Mouse (Mus musculus): ENCODE results near the gene Vezf1.

Gene Vezf1

GRCm38 (mm10) chr11:88099599-88100023 lies 31.5 kb downstream of the Vezf1 start:
- peak; percentile 41 for DNase-seq

DNA sequence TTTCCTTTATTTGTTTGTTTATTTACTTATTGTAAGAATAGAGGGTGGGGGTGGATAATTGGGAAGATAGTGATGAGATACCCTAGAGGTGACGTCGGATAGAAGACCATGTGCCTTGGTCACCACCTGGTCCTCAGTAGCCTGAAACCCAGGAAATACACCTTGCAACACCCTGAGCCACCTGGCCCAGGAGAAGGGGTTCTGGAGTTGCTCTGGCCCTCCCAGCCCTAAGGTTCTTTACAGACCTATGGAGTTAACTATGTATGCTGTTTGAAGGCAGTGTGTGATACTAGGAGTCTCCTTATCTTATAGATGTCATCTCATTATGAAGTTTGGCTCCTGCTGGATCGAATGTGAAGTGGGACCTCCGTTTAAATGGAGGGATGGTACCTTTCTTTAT lies 32.1 kb downstream of the Vezf1 start:
- DNase-seq = no peak

DNA sequence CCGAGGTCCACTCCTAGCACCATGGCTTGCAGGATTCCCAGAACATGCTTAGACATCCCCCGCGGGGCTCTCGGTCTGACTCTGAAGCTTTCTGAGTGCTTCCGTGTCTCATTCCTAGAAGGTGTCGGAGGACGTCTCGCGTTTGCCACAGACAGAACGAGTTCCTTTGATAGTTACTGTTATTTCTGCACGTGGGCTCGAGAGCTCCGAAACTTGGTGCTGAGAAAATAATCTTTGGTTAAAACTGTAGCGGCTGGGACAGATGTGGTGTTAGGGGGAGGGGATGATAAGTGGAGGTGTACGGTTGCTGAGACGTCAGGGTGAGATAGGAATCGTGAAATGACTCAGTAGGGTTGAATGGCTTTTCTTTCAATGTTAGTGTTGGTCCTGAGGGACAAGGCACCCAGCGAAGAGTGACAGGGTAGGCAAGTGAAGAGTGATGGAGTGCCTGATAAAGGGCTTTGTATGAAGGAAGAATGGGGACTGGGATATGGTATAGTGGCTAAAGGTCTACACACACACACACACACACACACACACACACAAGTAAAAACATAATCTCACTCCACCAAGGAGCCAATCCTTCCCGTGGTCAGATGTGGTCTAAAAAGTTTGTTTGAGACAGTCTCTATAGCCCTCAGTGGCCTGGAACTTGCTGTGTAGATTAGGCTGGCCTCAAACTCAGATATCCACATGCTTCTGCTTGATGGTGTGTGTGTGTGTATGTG lies 35.3 kb downstream of the Vezf1 start:
- DNase-seq = no peak

- DNase-seq = no peak
Measured at GRCm38 (mm10) chr11:88105494-88106291, 37.6 kb downstream of the Vezf1 start.

DNA sequence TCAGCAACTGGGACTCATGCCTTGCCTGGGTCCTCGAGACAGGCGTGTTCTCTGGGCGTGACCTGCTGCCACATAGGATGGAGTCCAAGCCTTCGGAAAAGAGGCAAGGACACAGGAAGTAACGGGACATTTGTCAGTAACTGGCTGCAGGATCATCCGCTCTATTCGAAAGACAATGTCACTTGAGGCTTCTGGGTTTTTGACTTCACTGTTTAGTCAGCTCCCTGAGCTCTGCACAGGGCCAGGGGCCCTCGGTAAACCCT lies 38.1 kb downstream of the Vezf1 start:
- no peak for DNase-seq

- no peak for DNase-seq
Measured at GRCm38 (mm10) chr11:88107365-88107764, 39.3 kb downstream of the Vezf1 start.

DNA sequence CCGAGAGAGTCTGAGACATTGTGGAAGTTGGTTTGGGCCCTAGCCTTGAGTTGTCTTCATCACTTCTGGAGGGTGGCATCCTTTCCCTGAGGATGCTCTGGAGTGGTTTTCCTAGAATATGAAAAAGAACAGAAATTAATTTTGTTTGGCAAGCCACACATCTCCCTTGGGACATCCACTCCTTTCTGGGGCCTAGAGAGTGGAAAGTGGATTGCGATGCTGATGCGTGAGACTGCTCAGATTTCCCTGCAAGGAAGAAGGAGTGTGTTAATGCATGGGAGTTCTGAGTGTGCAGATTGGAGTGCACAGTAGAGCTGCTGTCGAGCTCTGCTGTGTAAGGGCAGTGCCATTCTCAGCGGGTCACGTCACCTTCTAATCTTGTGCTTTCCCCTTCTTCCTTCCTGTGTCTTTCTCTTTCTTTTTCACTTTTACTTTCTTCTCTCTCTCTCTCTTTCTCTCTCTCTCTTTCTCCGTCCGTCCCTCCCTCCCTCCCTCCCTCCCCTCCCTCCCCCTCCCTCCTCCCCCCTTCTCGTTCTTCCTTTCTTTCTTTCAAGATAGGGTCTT lies 42.0 kb downstream of the Vezf1 start:
- no peak for DNase-seq

DNA sequence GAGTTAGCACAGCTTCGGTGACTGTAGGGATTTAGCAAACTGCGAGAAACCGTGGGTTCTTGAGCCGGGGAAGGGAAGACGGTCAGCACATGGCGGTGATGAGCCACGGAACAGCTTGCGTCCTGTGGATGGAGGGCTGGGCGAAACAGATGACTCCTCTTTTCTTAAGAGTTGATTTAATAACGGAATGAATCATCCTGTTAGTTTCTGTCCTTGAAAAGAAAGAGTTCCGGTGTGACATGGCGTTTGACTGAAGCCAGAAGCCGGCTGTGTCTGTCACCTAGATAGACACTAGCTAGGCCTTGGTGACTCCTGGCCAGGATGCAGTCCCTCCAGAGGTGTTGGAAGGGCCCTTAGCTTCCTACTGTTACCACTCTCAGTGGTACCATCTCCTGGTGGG lies 44.0 kb downstream of the Vezf1 start:
- DNase-seq = no peak

- no peak for DNase-seq
Measured at GRCm38 (mm10) chr11:88112677-88113333, 44.7 kb downstream of the Vezf1 start.

DNA sequence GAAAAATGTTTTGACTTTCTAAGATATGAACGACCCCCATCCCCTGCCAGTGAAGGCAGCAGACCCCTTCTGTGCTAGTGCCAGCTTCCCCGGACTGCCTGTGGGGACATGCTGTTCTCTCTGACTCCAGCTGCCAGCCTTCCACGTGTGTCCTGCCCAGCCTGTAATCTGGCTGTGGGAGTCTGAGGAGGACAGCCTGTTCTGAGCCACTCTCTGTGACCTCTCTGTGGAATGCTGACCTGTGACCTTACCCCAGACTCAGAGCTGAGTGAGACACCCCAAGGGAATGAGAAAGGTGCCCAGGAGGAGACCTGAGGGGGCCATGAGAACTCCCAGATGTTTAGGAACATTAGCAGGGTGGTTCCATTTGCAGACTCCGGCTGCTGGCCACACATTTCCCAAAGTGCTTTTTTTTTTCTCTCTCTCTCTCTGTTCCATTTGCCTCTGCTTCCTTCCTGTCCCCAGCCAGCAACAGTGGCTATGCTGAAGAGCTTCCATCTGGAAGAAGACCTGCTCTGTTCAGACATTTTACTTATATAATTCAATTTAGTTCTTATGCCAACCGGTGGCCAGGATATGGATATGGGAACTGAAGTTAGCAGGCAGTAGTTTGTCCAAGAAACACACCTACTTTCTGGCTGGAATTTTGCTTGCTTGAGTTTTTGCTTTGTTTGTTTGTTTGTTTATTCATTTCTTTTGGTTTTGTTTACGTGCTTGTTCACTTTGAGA lies 45.6 kb downstream of the Vezf1 start:
- no peak for DNase-seq

DNA sequence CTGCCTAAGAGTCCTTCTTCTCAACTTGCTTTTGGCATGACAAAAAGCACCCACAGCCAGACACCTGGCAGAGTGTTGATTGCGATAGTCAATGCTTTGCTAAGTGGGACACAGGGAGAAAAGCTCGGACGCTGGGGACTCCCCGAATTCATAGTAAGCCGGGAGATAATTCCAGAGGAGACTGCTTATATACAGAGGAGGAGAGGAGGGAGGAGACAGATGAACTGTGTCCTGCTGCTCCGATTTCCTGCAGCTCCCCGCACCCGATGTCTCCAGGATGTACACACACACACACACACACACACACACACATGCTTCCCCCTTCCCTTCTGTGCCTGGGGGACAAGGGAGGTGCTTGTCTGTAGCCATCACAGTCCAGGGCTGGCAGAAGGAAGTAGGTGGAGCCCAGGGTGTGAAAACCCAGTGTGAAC lies 46.8 kb downstream of the Vezf1 start:
- DNase-seq = no peak

DNA sequence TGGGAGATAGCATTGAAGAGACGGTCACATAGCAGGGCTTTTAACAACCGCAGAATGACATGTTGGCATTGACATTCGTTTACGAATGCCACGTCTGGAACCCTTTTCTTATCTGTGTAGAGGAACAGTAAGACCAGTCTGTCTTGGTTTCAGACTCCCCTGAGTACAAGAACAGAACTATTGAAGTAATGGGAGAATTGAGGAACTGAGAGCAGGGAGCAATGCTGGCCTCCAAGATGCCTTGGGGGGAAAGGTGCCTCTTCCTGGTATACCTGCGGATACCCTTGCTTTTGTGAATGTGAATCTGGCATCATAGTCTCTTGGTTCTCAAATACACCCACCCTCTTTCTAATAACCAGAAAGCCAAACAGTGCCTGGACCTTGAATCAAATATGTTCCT lies 48.5 kb downstream of the Vezf1 start:
- no peak for DNase-seq

GRCm38 (mm10) chr11:88117356-88118090 lies 49.4 kb downstream of the Vezf1 start:
- no peak for DNase-seq

DNA sequence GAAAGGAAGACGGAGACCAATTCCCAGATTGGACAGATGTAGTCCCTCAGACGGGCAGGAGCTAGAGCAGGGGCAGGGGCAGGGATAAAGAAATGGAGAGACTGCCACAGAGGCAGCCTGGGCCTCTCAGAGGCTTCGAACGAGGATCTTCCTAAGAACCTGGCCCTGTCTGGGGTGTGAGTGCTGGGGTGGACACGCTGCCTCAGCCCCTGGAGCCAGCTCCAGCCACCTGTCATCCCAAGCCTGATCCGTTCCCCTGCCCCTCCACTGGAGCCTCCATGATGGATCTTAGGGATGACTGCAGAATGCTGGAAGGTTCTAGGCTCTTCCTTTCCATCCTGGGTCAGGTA lies 50.0 kb downstream of the Vezf1 start:
- no peak for DNase-seq

DNA sequence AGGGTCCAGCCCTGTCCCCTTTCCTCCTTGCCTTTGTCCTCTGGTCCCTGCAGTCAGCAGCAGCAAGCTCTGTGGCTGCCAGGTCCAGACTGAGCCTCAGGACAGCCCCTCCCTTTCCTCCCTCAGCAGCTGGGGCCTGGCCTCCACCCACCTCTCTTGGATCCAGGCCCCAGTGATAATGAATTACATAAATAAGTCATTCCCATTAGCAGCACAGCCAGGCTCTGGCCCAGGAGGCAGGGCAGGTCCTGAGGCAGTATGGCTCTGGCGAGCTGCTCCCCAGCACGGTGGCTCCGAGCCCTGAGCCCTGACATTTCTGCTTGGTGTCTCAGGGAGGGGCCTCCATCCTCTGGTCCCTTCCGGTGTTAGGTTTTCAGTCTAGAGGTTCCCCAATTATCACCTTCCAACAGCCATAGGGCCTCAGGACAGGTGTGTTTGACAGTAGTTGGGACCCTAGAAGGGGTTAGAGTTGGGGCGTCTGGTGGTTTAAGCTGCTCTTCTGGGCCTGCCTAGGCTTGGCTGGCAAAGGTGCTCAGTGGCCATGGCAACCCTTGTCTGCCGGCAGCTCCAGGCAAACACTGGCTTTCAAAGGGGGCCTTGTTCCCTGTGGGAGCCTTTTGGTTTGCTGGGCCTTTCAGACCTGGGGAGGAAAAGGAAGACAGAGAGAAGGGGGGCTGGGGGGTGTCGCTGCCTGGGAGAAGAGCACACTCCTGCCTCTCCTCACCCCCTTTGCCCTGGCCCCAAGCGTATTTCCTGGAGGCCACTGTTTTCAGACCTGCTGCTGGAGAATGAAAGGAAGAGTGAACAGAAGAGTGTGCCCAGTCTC lies 51.0 kb downstream of the Vezf1 start:
- DNase-seq = peak; percentile 75

DNA sequence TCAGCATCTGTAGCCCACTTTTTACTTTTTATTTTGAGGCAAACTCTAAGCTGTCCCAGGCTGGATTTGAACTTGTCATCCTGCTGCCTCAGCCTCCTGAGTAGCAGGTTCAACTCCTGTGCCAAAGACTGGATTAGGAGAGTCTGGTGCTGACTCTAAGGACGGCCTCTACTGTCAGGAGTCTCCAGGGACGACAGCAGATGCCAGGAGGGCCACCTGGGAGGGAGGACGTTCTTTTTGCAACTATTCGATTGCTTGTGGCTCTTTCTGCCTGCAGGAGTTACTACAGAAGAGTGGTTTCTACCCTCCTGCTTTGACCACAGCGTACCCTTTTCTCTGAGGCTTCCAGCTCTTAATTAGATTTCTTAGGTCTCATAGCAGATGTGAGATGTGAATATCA lies 54.5 kb downstream of the Vezf1 start:
- DNase-seq = no peak

- no peak for DNase-seq
Measured at GRCm38 (mm10) chr11:88123021-88123420, 54.9 kb downstream of the Vezf1 start.

DNA sequence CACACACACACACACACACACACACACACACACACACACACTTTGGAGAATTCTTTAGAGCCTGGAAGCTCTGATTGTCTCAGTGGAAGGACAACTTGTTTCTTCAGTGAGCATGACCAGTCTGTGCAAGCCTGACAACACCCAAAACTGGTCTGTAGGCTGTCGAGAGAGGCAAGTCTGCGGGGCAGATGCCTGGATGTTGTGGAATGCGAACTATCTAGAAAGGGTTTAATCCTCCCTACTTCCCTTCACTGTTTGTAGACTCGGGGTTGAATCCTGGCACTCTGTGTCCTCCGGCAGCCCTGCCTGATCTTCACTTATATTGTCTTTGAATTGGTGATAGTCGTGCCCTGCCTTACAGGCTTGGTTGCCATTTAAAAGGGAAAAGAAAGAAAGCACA lies 55.7 kb downstream of the Vezf1 start:
- no peak for DNase-seq

- DNase-seq = no peak
Measured at GRCm38 (mm10) chr11:88125483-88125882, 57.4 kb downstream of the Vezf1 start.

DNA sequence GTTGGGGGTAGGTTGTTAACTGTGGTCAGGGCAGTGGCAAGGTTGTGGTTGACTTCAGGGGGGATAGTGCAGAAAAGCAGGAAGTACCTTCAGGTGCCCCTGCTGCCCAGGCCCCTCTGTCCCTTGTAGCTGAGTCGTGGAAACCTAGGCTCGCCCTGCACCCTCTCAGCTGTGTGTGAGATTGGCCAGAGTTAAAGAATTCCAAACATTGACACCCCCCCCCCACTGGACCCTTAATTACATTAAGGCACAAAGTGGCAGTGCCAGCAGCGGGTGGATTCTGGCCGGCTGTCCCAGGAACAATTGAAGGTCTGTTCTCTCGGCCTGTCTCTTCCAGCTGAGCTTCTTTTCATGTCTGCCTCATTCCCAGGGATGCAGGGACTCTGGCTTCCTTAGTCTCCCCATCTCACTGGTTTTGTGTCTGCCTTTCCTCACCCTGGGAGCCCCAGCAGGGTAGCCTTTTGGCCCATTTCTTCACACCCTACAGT lies 58.3 kb downstream of the Vezf1 start:
- DNase-seq = no peak

DNA sequence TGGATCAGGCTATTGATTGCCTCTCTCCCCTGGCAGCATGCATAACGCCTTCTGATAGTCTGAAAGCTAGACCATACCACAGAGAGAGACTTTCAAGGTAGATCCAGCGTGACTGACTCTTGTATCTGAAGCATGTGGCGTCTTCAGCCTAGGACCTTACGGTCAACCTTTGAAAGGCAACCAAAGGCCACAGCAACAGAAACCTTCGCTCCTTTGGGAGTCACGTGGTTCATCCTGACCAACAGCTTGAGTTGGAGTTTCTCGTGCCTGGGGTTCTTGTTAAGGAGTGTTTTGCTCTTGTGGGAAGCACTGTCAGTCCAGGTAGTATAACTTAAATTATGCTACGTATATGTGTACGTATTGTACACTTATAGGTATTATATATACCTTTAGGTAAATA lies 60.4 kb downstream of the Vezf1 start:
- DNase-seq = no peak

All from cerebellum, adult 8-10 months (tissue).